Mouse (Mus musculus): ENCODE data around the gene Dlg3. TPM values are rescaled to one million over a fixed set of nuclear protein-coding genes. Genes with fewer than 3 reads are reported as not detected.

The Dlg3 gene
- polyA plus RNA-seq, 1 experiment from 2014 or later, result 5.2 TPM

Other genes starting within 250 kb of the Dlg3 start
- not detected in 2 replicates for gene Dgat2l6, start 242.9 kb upstream of the Dlg3 start, polyA plus RNA-seq (2015; fragmentation: Nextera tagmentation; extraction: Ambion mirVana)
- not detected in 2 replicates for gene Awat1, start 195.5 kb upstream of the Dlg3 start, polyA plus RNA-seq (2015; fragmentation: Nextera tagmentation; extraction: Ambion mirVana)
- gene P2ry4, start 172.9 kb upstream of the Dlg3 start, polyA plus RNA-seq (2015; fragmentation: Nextera tagmentation; extraction: Ambion mirVana), result not detected in 2 replicates
- gene Arr3, start 162.2 kb upstream of the Dlg3 start, polyA plus RNA-seq (2015; fragmentation: Nextera tagmentation; extraction: Ambion mirVana), result 0.36 TPM in 1 of 2 replicates, not detected in the other
- 5.7 and 6.6 TPM in 2 replicates for gene Kif4, start 142.0 kb upstream of the Dlg3 start, polyA plus RNA-seq (2015; fragmentation: Nextera tagmentation; extraction: Ambion mirVana)
- gene Pdzd11, start 141.2 kb upstream of the Dlg3 start, polyA plus RNA-seq (2015; fragmentation: Nextera tagmentation; extraction: Ambion mirVana), result 121 and 124 TPM in 2 replicates
- gene Gdpd2, start 37.8 kb upstream of the Dlg3 start, polyA plus RNA-seq (2015; fragmentation: Nextera tagmentation; extraction: Ambion mirVana), result 21.4 and 27.8 TPM in 2 replicates

All from neural tube, embryonic 13.5 days (tissue).